Mouse (Mus musculus) CH12.LX (cell line): ENCODE data around the gene Bdkrb2.

Source experiments
- BHLHE40 ChIP-seq: IDR thresholded peaks from 2 replicates; pipeline ENCODE4 v1.6.1; 2011; ENCODE audit warnings: mild to moderate bottlenecking, low read depth, low read length, improper control_type of control experiment
- CHD2 ChIP-seq: IDR thresholded peaks from 2 replicates; pipeline ENCODE4 v1.6.1; 2011; ENCODE audit warnings: low read length, improper control_type of control experiment
- CTCF ChIP-seq, 2 experiments: IDR thresholded peaks in 1 of 2; conservative IDR thresholded peaks in 1 of 2; 2 replicates each; pipeline ENCODE4 v1.5.1; 2011 to 2012; ENCODE audit warnings: low read depth in 2 of 2, low read length in 2 of 2, improper control_type of control experiment in 1 of 2, inconsistent platforms in 1 of 2, mild to moderate bottlenecking in 1 of 2, moderate library complexity in 1 of 2
- ETS1 ChIP-seq: conservative IDR thresholded peaks from 2 replicates; pipeline ENCODE4 v1.6.1; 2012; ENCODE audit warnings: low read depth, mild to moderate bottlenecking, inconsistent platforms, low read length, improper control_type of control experiment, moderate library complexity
- MAFK ChIP-seq: IDR thresholded peaks from 2 replicates; pipeline ENCODE4 v1.6.1; 2011; ENCODE audit warnings: low read length, improper control_type of control experiment; ENCODE audit not compliant: insufficient replicate concordance
- MAZ ChIP-seq: IDR thresholded peaks from 2 replicates; pipeline ENCODE4 v1.6.1; 2012; ENCODE audit warnings: low read depth, mild to moderate bottlenecking, inconsistent platforms, low read length, improper control_type of control experiment, moderate library complexity
- POLR2A ChIP-seq: IDR thresholded peaks from 2 replicates; pipeline ENCODE4 v1.6.1; 2011; ENCODE audit warnings: low read depth, mild to moderate bottlenecking, improper control_type of control experiment, low read length
- RAD21 ChIP-seq: IDR thresholded peaks from 2 replicates; pipeline ENCODE4 v1.6.1; 2011; ENCODE audit warnings: low read depth, mild to moderate bottlenecking, low read length, improper control_type of control experiment, moderate library complexity
- RCOR1 ChIP-seq: conservative IDR thresholded peaks from 2 replicates; pipeline ENCODE4 v1.6.1; 2012; ENCODE audit warnings: low read depth, mild to moderate bottlenecking, inconsistent platforms, low read length, improper control_type of control experiment

- no peak for TF ChIP-seq BHLHE40
- TF ChIP-seq MAFK: no peak
- no peak for TF ChIP-seq POLR2A
- no peak for TF ChIP-seq ETS1
- TF ChIP-seq MAZ: no peak
- TF ChIP-seq CTCF (conservative IDR thresholded peaks at IDR 0.05 in 1 of 2, IDR thresholded peaks at IDR 0.05 in 1 of 2; ENCODE audit: low read depth in 2 of 2, low read length in 2 of 2): no peak
- no peak for TF ChIP-seq CHD2
- TF ChIP-seq RAD21: no peak
- no peak for TF ChIP-seq RCOR1
Measured at GRCm38 (mm10) chr12:105572622-105573021, 9.6 kb downstream of the Bdkrb2 start.
